Mouse (Mus musculus): ENCODE results near the gene Nos3. TPM values are rescaled to one million over a fixed set of nuclear protein-coding genes. Genes with fewer than 3 reads are reported as not detected.

Gene Nos3
- polyA plus RNA-seq, 1 experiment from 2014 or later: 34.0 TPM

DNA sequence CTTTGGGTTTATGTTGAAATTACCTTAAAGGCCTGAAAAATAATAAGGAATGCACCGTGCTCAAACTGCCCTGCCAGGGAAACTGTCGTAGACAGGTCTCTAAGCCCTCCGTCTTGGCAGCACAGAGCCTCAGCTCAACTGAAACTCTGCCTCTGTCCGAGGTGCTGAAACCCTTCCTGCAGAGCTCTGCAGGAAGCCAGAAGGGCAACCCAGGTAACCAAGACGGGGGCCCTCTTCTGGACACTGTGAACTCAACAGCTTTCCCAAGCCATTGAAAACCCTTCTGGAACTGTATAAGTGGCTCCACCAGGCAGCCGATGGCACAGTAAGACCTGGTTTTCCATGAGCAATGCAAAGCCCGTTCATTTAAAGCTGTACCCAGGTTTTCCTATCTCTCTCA is 7.1 kb upstream of the Nos3 start:
- Histone ChIP-seq H3K4me1 (peaks cover 38% of the 10 kb centered on the region), H3K4me2 (no peak overlapping the region), H3K27ac (replicated peaks) (no peak overlapping the region), H3K9ac (no peak overlapping the region), H3K36me3 (no peaks in the 10 kb centered on the region), H3K4me3 (no peak overlapping the region), H3K9me3 (no peaks in the 10 kb centered on the region), H3K27me3 (replicated peaks) (peaks cover 6% of the 10 kb centered on the region)
- no peak; the same call in 1 of the 2 replicates for ATAC-seq (ENCODE audit: extremely low read depth, insufficient number of reproducible peaks, low FRiP score, low TSS enrichment)
- 8% methylated on average over 7 of the region's 7 CpGs for WGBS

DNA sequence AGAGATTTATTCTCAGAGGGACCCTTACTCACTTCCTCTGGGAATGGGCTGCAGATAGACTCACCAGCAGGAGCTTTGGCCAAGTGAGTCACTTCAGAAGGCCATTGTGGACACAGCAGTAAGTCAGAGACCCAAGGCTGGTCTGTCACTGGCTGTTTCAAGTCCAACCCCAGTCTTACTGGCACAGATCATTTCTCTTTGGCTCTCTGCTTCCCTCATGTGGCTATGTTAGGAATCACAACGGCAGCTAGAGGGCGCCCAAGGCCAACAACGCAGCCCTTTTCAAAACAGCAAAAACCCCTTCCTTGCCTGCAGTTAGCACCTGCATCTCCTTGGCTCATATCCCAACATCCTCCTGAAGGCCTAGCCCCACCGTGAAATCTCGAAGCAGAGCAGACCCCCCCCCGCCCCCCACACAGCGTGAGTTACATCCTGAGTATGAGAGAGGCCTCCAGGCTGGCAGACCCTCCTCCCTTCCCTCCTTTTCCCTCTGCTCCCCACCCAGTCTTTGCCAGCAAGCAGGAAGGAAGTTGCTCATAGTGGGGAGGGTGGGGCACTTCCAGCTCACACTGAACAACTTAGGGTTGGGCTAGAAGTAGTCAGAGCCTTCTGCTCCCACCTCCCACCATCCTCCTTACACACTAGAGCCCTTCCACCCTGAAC is 3.7 kb upstream of the Nos3 start:
- no peak overlapping the region for H3K4me2 ChIP-seq
- ATAC-seq (ENCODE audit: extremely low read depth, insufficient number of reproducible peaks, low FRiP score, low TSS enrichment): no peak
- no peak overlapping the region for H3K4me3 ChIP-seq
- H3K4me1 ChIP-seq: peaks cover 23% of the 10 kb centered on the region
- no peaks in the 10 kb centered on the region for H3K36me3 ChIP-seq
- peak overlapping the region; percentile 55 for H3K27ac ChIP-seq (replicated peaks)
- no peaks in the 10 kb centered on the region for H3K9me3 ChIP-seq
- no peaks in the 10 kb centered on the region for H3K27me3 ChIP-seq (replicated peaks)
- no peak overlapping the region for H3K9ac ChIP-seq
- 2% methylated on average over 7 of the region's 7 CpGs for WGBS

DNA sequence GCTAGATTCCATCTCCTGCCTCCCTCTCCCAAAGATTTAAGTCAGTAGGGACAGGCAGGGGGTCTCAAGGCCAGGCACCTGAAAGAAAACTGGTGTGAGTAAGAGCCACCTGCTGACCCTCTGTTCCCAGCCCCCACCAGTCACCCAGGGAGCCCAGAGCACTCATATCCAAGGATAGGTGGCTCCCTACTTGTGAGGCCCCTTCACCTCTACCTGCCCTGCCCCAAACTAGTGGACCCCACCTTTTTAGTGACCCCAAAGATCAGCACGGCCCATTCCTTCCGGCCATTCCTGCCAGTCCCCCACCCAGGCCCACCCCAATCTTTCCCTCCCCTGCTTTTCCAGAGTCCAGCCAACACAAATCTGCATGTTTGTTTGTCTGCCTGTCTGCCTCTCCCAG is 1.1 kb upstream of the Nos3 start:
- H3K9ac ChIP-seq: no peak overlapping the region
- no peak overlapping the region for H3K4me3 ChIP-seq
- peaks cover 28% of the 10 kb centered on the region for H3K4me1 ChIP-seq
- H3K9me3 ChIP-seq: no peaks in the 10 kb centered on the region
- WGBS: 50% methylated on average over 2 of the region's 2 CpGs
- H3K36me3 ChIP-seq: 0 out of 2 replicates have a peak, but pooled peaks cover 4% of the 10 kb centered on the region
- H3K27me3 ChIP-seq (replicated peaks): peaks cover 3% of the 10 kb centered on the region; the same call in 1 of the 2 replicates
- H3K27ac ChIP-seq (replicated peaks): peak overlapping the region; percentile 77; the same call in 1 of the 2 replicates
- no peak overlapping the region for H3K4me2 ChIP-seq
- ATAC-seq (ENCODE audit: extremely low read depth, insufficient number of reproducible peaks, low FRiP score, low TSS enrichment): no peak

DNA sequence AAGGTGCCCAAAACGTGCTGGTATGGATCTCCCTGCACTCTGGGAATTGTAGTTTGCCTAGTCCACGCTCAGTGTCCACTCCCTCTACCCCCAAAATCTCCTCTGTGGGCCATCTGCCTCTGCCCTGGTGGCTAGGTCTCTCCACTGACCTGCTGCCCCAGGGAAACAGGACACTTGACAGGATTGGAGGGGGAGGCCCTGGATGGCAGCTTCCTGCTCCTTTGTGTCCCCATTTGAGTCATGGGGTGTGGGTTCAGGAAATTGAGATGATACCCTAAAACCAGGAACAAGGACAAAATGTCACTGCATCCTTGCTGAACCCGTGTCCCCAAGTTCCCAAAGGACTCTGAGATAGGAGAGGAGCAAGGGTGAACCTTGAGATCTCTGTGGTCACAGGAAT is 549 bp upstream of the Nos3 start:
- H3K4me3 ChIP-seq: no peak overlapping the region
- 0 out of 2 replicates have a peak, but pooled peaks cover 4% of the 10 kb centered on the region for H3K36me3 ChIP-seq
- 46% methylated on average over 3 of the region's 3 CpGs for WGBS
- no peak for ATAC-seq (ENCODE audit: extremely low read depth, insufficient number of reproducible peaks, low FRiP score, low TSS enrichment)
- peak overlapping the region; percentile 59; the same call in 1 of the 2 replicates for H3K4me2 ChIP-seq
- H3K9me3 ChIP-seq: no peaks in the 10 kb centered on the region
- peaks cover 3% of the 10 kb centered on the region; the same call in 1 of the 2 replicates for H3K27me3 ChIP-seq (replicated peaks)
- peaks cover 28% of the 10 kb centered on the region for H3K4me1 ChIP-seq
- H3K9ac ChIP-seq: no peak overlapping the region; the same call in 1 of the 2 replicates
- H3K27ac ChIP-seq (replicated peaks): peak overlapping the region; percentile 77

DNA sequence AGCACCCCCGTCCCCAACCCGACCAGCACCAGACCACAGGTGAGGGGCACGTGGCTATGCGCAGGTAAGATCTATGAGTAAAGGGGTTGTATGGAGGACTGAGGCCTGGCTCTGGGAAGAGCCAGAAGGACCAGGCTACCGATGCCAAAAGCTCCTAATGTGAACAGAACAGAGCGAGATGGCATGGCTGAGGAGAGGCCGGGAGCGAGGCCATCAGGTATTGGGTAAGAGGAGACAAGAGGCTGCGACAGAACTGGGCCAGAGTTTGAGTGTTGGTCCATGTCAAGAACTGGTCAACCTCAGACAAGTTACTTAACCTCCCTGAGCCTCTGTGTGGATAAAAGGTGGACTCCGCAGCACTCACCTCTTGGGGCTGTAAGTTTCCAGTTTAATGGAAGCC is 353 bp downstream of the Nos3 start:
- H3K4me2 ChIP-seq: peak overlapping the region; percentile 59
- H3K4me1 ChIP-seq: peaks cover 29% of the 10 kb centered on the region
- H3K4me3 ChIP-seq: peak overlapping the region; percentile 50
- peaks cover 3% of the 10 kb centered on the region; the same call in 1 of the 2 replicates for H3K27me3 ChIP-seq (replicated peaks)
- peaks cover 4% of the 10 kb centered on the region; the same call in 1 of the 2 replicates for H3K36me3 ChIP-seq
- 76% methylated on average over 10 of the region's 10 CpGs for WGBS
- peak overlapping the region; percentile 77 for H3K27ac ChIP-seq (replicated peaks)
- H3K9me3 ChIP-seq: no peaks in the 10 kb centered on the region
- no peak for ATAC-seq (ENCODE audit: extremely low read depth, insufficient number of reproducible peaks, low FRiP score, low TSS enrichment)
- peak overlapping the region; percentile 74 for H3K9ac ChIP-seq

DNA sequence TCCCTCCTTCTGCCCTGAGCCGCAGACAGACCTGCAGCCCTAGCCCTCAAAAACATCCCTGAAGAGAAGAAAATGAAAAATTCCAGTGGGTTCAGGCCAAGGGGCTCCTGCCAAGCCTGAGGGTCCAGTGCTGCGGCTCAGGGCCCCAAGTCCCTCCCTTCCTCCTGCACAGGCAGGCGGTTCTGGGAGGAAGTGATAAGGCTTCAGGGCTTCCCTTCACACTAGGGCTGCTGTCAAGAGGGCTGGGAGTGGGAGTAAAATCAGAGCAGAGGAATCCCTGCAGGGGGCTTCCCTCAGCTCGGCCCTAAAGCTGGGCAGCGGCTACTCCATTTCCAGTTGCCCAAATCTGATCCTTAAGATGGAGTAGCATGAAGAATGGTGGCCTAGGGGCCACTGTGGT is 918 bp downstream of the Nos3 start:
- Histone ChIP-seq H3K9ac (peak overlapping the region; percentile 74), H3K36me3 (peaks cover 4% of the 10 kb centered on the region; the same call in 1 of the 2 replicates), H3K27me3 (replicated peaks) (peaks cover 3% of the 10 kb centered on the region; the same call in 1 of the 2 replicates), H3K9me3 (no peaks in the 10 kb centered on the region), H3K4me3 (peak overlapping the region; percentile 50), H3K27ac (replicated peaks) (peak overlapping the region; percentile 77), H3K4me1 (peaks cover 28% of the 10 kb centered on the region), H3K4me2 (peak overlapping the region; percentile 59)
- 14% methylated on average over 5 of the region's 5 CpGs for WGBS
- ATAC-seq (ENCODE audit: extremely low read depth, insufficient number of reproducible peaks, low FRiP score, low TSS enrichment): no peak

DNA sequence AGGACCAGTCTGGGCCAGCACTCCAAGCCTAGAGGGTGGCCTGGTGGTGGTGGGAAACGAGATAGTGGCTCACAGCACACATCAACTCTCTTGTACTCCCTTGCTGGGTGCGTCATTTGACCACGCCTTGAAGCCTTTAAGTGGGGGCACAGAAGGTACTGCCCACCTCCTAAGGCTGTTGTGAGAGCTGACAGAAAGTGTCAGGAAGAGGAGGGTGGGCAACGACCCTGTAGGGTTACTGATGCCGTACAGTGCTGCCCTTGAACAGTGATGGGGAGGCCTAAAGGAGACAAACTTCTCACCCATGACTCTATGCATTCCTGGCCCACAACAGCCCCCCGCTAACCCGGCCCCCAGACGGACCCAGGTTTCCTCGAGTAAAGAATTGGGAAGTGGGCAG is 1.8 kb downstream of the Nos3 start:
- Histone ChIP-seq H3K9ac (0 out of 2 replicates have a peak overlapping the region, but pooled peaks have one; percentile 40), H3K9me3 (no peaks in the 10 kb centered on the region), H3K4me2 (peak overlapping the region; percentile 59), H3K27me3 (replicated peaks) (peaks cover 3% of the 10 kb centered on the region), H3K27ac (replicated peaks) (0 out of 2 replicates have a peak overlapping the region, but pooled peaks have one; percentile 24), H3K4me1 (peaks cover 21% of the 10 kb centered on the region), H3K36me3 (peaks cover 4% of the 10 kb centered on the region; the same call in 1 of the 2 replicates), H3K4me3 (peak overlapping the region; percentile 50)
- no peak for ATAC-seq (ENCODE audit: extremely low read depth, insufficient number of reproducible peaks, low FRiP score, low TSS enrichment)
- WGBS: 58% methylated on average over 9 of the region's 9 CpGs

DNA sequence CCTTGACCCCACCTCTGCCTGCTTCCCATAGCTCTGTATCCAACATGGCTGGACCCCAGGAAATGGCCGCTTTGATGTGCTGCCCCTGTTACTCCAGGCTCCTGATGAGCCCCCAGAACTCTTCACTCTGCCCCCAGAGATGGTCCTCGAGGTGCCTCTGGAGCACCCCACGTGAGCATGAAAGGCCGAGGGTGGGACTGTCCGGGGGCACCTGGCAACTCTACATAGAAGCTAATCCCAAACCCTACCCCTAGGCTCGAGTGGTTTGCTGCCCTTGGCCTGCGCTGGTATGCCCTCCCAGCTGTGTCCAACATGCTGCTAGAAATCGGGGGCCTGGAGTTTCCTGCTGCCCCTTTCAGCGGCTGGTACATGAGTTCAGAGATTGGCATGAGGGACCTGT is 5.2 kb downstream of the Nos3 start:
- Histone ChIP-seq H3K4me3 (no peak overlapping the region), H3K27ac (replicated peaks) (no peak overlapping the region), H3K9ac (no peak overlapping the region), H3K9me3 (no peaks in the 10 kb centered on the region), H3K27me3 (replicated peaks) (peaks cover 9% of the 10 kb centered on the region), H3K36me3 (peaks cover 4% of the 10 kb centered on the region; the same call in 1 of the 2 replicates), H3K4me2 (no peak overlapping the region), H3K4me1 (peaks cover 33% of the 10 kb centered on the region)
- WGBS: 87% methylated on average over 9 of the region's 9 CpGs
- no peak for ATAC-seq (ENCODE audit: extremely low read depth, insufficient number of reproducible peaks, low FRiP score, low TSS enrichment)

DNA sequence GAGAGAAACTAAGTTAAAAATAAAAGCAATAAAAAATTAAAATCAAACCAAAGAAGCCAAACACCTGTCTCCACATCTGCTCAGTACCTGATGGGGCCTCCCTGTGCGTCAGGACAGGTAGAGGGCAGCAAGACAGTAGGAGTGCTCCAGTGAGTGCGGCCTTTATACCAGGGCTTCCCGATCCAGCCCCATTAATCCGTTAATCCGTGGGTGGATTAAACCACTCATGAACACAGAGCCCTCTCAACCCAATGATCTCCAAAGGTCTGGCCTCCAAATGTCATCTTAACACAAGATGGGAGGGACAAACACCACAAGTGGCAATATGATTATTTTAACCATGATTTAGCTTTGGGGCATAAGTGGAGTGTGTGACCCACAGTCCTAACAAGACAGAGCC is 9.2 kb downstream of the Nos3 start:
- peak overlapping the region; percentile 44; the same call in 1 of the 2 replicates for H3K9ac ChIP-seq
- no peak overlapping the region for H3K4me3 ChIP-seq
- peak overlapping the region; percentile 20; the same call in 1 of the 2 replicates for H3K4me2 ChIP-seq
- H3K27ac ChIP-seq (replicated peaks): peak overlapping the region; percentile 58
- peaks cover 6% of the 10 kb centered on the region for H3K27me3 ChIP-seq (replicated peaks)
- H3K9me3 ChIP-seq: no peaks in the 10 kb centered on the region
- ATAC-seq (ENCODE audit: extremely low read depth, insufficient number of reproducible peaks, low FRiP score, low TSS enrichment): no peak
- WGBS: 78% methylated on average over 5 of the region's 5 CpGs
- no peaks in the 10 kb centered on the region; the same call in 1 of the 2 replicates for H3K36me3 ChIP-seq
- peaks cover 25% of the 10 kb centered on the region for H3K4me1 ChIP-seq

DNA sequence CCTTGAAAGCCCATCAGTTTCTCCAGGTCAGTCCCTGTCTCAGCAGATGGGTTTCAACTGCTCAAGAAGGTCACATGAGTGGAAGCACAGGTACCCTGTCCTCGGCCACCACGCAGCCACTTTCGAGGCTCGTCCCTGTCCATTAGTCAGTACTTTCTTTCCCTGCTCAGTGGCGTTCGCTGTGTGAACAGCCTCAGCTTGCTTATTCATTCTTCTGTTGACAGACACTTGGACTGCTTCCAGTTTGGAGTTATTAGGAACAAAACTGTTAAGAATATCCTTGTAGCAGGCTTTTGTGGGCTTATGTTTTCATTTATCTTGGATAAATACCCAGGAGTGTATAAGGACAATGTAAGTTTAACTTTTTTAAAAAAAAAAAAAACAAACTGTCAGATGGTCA is 9.6 kb downstream of the Nos3 start:
- peaks cover 6% of the 10 kb centered on the region; the same call in 1 of the 2 replicates for H3K27me3 ChIP-seq (replicated peaks)
- no peaks in the 10 kb centered on the region; the same call in 1 of the 2 replicates for H3K36me3 ChIP-seq
- H3K4me3 ChIP-seq: no peak overlapping the region
- peaks cover 28% of the 10 kb centered on the region for H3K4me1 ChIP-seq
- H3K27ac ChIP-seq (replicated peaks): peak overlapping the region; percentile 58
- H3K4me2 ChIP-seq: peak overlapping the region; percentile 20; the same call in 1 of the 2 replicates
- peak overlapping the region; percentile 44; the same call in 1 of the 2 replicates for H3K9ac ChIP-seq
- 21% methylated on average over 6 of the region's 6 CpGs for WGBS
- no peaks in the 10 kb centered on the region for H3K9me3 ChIP-seq
- no peak for ATAC-seq (ENCODE audit: extremely low read depth, insufficient number of reproducible peaks, low FRiP score, low TSS enrichment)

DNA sequence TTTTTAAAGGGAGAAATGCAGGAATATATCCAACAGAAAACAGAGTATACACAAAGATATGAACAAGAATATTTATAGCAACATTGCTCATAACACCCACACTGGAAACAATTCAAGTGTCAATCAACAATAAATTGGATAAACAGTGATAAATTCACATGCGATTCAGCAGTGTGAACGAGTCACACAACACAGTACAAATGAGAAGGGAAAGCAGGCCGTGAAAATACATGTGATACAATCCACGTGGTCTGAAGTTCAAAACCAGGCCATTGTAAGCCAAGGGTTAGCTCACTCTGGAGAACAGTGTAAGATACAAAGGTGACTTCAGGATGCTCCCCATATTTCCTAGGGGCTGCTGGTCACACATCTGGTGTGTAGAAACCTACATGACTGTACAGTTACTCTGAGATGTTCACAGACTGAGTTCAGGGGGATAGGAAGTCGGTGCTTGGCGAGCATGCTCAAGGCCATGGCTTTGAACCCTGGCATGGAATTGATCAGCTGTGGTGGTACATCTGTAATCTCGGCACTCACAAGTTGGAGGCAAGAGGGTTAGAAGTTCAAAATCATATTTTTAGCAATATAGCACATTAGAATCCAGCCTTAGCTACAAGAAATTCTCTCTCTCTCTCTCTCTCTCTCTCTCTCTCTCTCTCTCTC is 10.2 kb downstream of the Nos3 start:
- Histone ChIP-seq H3K27ac (replicated peaks) (0 out of 2 replicates have a peak overlapping the region, but pooled peaks have one; percentile 29), H3K9me3 (no peaks in the 10 kb centered on the region), H3K36me3 (no peaks in the 10 kb centered on the region; the same call in 1 of the 2 replicates), H3K9ac (no peak overlapping the region), H3K27me3 (replicated peaks) (peaks cover 6% of the 10 kb centered on the region; the same call in 1 of the 2 replicates), H3K4me2 (no peak overlapping the region), H3K4me1 (peaks cover 34% of the 10 kb centered on the region), H3K4me3 (no peak overlapping the region)
- no peak for ATAC-seq (ENCODE audit: extremely low read depth, insufficient number of reproducible peaks, low FRiP score, low TSS enrichment)
- 51% methylated on average over 7 of the region's 7 CpGs for WGBS

Measured in heart, embryonic 13.5 days (tissue).